Mouse (Mus musculus) G1E-ER4 (cell line): ENCODE data around the gene Mical1. TPM values are rescaled to one million over a fixed set of nuclear protein-coding genes. Genes with fewer than 3 reads are reported as not detected.

Experiments
- GATA1 ChIP-seq: IDR thresholded peaks from one replicate; pipeline ENCODE4 v1.8.0; 2012; ENCODE audit warnings: low read length, inconsistent platforms
- polyA plus RNA-seq: library from polyadenylated mRNA; stranded (reverse); fragments of >175 nt; gene quantifications from 2 replicates; pipeline ENCODE4 v1.2.3, GENCODE M21; 2012

Mical1 gene
- polyA plus RNA-seq, 1 experiment, result 19.3 TPM

DNA sequence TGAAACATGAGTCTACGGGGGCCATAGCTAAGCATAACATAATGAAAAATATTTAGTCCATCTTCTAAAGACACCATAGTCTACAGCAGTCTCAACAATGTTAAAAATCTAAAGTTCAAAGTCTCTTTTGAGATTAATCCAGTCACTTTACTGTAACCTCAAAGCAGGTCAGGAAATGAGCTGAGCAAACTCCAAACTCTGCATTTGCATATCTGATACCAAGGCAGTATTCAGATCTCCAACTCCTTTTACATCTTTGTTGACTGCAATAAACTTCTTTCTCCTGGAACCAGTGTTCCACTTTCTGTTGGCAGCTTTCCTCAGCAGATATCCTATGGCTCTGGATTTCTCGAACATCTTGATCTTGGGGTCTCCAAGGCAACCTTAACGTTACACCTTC, 5.4 kb upstream of the Mical1 start:
- no peak for TF ChIP-seq GATA1

DNA sequence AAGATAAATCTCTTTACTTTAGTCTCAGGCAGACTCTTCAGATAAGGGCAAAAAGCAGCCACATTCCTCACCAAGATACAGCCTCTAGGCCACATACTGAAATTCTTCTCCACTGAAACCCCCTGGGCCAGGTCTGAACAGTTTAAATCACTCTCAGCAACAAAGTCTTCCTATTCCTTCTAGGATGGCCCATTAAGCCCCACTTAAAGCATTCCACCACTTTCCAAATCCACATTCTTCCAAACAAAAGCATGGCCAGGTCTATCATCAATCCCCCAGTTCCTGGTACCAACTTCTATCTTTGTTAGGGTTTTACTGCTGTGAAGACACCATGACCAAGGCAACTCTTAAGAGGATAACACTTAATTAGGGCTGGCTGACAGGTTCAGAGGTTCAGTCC, 3.6 kb upstream of the Mical1 start:
- no peak for TF ChIP-seq GATA1

DNA sequence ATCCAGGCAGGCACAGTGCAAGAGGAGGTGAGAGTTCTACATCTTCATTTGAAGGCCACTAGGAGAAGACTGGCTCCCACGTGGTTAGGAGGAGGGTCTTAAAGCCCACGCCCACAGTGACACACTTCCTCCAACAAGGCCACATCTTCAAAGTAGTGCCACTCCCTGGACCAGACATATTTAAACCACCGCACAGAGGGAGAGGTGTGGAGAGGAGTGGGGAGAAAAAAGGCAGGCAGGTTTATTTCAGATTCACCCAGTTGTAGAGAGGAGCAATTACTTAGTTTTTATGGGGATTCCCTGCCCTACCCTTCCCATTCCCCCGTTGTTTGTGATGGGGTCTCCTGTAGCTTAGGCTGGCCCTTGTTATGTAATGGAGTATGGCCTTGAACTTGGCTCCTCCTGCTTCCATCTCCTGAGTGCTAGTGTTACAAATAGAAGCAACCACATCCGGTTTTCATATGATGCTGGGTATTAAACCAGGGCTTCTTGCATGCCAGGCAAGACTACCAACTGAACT, 3.1 kb upstream of the Mical1 start:
- no peak for TF ChIP-seq GATA1

DNA sequence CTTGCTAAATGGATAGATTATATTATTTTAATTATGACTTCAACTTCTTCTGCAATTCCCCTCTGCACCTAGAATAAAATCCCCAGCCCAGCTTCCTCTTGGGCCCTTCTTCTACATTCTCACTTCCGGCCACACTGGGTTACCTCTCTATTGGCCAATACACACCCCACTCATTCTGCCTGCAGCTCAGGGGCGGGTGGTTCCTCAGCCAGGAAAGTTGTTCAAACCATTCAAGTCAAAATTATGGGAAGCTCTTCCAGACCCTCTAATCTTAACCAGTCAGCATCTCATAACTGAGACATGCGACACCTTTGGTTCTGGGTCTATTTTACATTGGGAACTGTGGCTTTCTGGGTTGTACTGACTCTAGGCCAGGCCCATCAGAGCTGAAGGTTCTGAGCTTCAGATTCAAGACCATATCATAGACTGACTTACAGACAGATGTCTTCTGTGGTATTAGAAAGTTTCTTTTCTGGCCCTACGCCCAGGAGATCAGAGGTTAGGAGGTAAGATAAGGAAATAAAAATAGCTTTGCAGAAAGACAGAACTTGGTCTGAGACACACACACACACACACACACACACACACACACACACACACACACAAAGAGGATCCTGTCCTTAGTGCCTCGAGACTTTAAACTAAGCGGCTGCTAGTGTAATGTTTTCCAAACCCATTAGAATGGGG, 2.2 kb upstream of the Mical1 start:
- TF ChIP-seq GATA1, result peak; percentile 37

DNA sequence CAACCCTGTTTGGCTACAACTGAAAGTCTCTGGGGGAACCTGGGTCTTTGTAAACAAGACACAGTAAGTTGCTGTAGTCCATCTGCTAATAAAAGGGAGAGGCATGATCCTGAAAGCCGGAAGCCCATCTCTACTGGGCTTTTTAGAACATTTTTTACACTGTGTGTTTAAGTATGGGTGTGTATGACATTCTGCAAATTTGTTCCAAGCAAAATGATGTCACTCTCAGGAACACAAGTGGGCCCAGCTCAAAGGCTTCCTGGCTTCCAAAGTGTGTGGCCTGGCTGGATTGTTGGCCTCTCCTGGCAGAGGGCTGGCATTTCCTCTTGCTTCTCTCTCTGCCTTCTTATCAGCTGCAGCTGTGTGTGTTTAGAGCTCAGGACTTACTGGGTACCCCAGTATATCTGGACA, 1.1 kb upstream of the Mical1 start:
- TF ChIP-seq GATA1, result no peak

DNA sequence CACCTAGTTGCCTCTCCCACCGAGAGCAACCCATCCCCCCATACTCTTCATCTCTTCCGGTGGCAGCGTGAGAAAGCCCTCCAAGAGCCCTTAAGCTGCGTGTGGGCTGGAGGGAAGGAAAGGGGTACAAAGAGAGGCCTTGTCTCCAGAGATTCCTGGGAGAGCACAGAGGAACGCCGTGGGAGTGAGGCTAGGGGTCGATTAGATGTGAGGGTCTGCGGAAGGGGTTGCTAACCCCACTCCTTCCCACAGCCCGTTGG, 834 bp downstream of the Mical1 start:
- TF ChIP-seq GATA1, result no peak

DNA sequence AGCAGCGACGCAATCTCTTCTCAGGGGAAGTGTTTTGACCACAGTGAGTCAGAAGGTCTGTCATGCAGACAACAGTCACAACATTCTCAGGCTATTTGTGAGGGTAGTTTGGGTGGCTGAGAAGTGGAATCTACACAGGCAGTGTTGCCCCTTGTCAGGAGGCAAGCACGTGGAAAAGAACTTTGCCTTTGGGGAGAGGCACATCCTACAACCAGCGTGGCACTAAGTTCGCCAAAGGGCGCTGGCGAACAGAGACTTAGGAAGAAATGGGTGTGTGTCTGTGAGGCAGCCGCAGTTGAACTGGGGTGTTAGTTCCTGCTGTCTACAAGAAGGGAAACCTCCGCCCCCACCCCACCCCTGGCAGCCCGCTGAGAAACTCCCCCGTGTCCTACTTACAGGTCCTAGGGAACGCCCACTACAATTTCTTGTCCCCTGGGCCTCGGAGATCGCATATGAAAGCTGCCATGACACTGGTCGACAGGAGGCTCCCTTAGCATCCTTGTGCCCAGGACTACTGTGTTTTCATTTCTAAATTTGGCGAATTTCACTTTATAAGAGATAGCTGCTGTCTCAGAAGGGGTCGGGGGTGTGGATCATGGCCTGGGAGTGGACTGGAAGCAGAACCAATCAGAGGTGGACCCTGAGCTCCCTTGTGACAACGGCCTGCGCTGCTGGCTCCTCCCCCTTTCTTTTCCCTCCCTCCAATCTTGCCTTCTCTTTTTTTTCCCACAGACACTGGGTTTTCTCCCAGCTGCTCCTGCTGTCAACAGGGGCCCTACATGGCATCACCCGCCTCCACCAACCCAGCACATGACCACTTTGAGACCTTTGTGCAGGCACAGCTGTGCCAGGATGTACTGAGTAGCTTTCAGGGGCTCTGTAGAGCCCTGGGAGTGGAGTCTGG, 1.4 kb downstream of the Mical1 start:
- no peak for TF ChIP-seq GATA1

DNA sequence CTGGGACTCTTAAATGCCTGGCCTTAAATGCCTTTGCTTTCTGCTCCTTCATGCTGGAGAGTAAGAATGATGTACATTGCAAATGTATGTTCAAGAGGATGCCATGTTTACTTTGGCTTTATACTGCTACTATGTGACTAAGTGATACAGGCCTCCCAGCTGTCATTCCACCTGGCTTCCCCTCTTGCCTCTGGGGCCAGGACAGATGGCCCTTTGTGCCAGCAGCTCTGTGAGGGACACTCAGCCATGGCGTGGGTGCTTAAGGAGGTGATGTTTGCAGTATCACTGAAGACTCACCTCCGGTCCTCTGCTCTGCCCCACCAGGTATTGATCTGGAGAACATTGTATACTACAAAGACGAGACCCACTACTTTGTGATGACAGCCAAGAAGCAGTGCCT, 3.8 kb downstream of the Mical1 start:
- no peak for TF ChIP-seq GATA1

DNA sequence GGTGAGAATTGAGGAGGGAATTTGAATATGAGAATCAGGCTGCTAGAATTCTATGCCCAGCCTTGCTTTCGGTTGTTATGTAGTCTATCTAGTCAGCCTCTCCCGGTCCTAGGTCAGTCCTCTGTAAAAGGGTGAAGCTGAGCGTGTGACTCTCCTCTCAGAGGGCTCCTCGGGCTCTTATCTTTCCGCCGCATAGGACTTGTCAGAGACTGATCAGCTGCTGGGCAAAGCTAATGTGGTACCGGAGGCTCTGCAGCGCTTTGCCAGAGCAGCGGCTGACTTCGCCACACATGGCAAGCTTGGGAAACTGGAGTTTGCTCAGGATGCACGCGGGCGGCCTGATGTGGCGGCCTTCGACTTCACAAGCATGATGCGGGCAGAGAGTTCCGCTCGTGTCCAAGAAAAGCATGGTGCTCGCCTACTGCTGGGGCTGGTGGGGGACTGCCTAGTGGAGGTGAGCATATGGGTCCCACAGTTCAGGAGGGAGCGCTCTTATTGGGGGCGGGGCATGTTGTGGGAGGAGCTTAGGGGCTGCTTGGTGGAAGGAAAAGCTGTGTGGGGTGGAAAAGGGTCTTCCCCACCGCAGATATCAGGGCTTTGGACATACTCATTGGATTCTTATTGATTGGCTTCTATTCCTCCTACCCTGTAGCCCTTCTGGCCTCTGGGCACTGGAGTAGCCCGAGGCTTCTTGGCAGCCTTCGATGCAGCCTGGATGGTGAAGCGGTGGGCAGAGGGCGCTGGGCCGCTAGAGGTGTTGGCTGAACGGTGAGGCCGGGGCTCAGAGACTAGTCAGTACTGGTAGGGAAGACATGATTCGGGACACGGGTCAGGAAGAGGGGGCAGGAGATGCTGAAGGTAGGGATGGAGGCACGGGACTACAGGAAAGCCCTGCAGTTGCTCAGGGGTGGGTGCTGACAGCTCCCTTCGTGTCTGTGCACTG, 5.1 kb downstream of the Mical1 start:
- TF ChIP-seq GATA1, result no peak

DNA sequence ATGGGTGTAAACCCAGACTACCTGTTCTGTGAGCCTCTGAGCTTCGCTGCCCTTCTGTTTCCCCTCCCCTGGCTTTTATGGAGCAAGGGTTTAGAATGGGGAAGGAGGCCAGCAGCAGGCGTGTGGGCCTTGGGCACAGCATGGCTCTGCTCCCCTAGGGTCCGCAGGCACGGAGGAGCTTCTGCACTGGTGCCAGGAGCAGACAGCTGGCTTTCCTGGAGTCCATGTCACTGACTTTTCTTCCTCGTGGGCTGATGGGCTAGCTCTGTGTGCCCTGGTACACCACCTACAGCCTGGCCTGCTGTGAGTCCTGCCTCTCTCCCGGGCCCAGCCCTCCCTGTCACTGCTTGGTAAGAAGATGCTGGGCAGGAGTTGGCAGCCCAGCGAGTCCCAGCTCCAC, 6.3 kb downstream of the Mical1 start:
- no peak for TF ChIP-seq GATA1

DNA sequence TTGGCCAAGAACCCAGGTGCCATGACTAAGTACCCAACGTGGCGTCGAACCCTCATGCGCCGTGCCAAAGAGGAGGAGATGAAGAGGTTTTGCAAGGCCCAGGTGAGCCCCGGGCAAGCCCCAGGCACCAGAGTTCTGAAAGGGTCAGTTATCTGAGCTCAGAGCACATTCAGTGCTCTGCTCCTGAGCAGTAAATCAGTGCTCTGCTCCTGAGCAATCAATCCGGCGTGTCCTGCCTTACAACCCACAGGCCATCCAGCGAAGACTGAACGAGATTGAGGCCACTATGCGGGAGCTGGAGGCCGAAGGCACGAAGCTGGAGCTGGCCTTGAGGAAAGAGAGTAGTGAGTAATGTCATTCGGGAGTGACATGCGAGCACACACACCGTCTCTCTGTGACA, 9.7 kb downstream of the Mical1 start:
- TF ChIP-seq GATA1, result no peak

DNA sequence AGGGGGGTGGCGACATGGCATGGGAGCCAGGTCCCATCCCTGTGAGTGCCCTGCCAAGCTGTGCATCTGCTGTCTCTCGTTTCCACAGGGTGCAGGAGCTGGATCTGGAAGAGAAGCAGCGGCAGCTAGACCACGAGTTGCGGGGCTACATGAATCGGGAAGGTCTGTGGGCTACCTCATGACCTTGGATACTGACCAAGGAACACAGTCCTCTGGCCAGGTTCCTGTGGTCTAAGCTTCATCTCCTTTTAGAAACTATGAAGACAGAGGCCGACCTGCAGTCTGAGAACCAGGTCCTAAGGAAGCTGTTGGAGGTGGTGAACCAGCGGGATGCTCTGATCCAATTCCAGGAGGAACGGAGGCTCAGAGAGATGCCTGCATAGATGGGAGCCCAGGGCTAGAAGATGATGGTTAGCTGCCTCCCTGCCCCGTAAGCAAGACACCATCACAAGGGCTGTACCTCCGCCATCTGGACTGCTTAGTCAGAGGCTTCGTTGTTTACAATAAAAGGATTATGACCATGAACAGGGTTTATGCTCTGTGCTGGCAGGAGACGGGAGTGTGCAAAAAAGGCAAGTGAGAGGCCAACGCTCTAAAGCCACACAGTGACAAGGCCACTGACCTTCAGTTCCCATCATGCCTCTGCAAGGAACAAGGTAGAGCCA, 10.5 kb downstream of the Mical1 start:
- no peak for TF ChIP-seq GATA1

DNA sequence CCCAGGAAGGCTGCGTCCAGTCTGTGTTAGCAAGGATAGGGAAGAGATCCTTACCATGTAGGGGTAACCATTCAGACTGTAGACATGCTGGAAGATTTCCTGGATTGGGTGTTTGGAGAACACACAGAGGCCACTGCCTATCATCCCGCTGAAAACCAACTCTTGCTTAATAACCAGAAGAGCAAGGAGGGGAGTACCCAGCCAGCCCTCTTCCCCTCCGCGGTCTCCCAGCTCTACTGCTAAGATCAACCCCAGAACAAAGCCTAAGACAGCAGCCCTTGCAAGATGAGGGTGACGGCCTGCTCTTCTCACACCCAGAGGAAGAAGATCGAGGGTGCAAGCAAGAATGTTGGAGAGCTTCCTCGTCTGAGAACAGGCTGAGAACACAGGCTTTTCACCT, 12.8 kb downstream of the Mical1 start:
- TF ChIP-seq GATA1, result no peak

DNA sequence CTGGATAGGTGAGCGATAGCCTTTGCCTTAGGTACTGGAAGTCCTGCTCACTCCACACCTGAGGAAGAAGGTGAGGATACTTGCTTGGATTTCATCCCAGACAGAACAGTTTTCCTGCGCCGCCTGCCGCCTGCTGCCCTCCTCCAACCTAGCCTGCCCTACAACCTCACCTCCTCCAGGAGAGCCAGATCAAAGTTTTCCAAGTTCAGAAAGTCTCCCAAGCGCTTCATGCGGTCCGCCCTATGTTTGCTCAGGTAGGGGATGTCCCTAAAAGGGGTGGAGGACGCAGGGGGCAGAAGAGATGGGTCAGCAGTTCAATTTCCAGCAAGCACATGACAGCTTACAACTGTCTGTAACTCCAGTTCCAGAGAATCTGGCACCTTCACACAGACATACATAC, 13.2 kb downstream of the Mical1 start:
- TF ChIP-seq GATA1, result no peak
